Mouse (Mus musculus) adrenal gland (tissue): ENCODE data around the gene Adprm.

Source experiments
- microRNA-seq, 2 experiments: library from miRNA; unstranded; fragments of <30 nt; microRNA quantifications; one replicate each; pipeline ENCODE4; 2019

Gene Adprm

Small RNA genes lying within 50 kb of the gene (microRNA-seq; reads per million reads assigned to microRNA genes)
- gene Mir6923 = 0 reads per million in 2 experiments
